Mouse (Mus musculus) stomach, embryonic 14.5 days (tissue): ENCODE results near the gene Ogg1. TPM values are rescaled to one million over a fixed set of nuclear protein-coding genes. Genes with fewer than 3 reads are reported as not detected.

ENCODE experiments used
- ATAC-seq: fragments of 200-750 bp; cut with Nextera tagmentation; 2 replicates; pipeline ENCODE4 v1.8.0; 2017; ENCODE audit warnings: low read depth, moderate TSS enrichment; ENCODE audit not compliant: insufficient number of reproducible peaks, insufficient read depth, low FRiP score
- H3K27ac ChIP-seq: fragments of 300-500 bp; sonication (generic); 2 replicates; pipeline ENCODE4 v1.5.1; 2014; ENCODE audit warnings: mild to moderate bottlenecking, low read length, moderate library complexity, mixed read lengths
- H3K27me3 ChIP-seq: fragments of 300-500 bp; sonication (generic); 2 replicates; pipeline ENCODE4 v1.6.1; 2014; ENCODE audit warnings: low read length, control low read depth, mixed read lengths; ENCODE audit not compliant: control insufficient read depth, insufficient read depth
- H3K36me3 ChIP-seq: fragments of 300-500 bp; sonication (generic); 2 replicates; pipeline ENCODE4 v1.6.1; 2014; ENCODE audit warnings: mild to moderate bottlenecking, control low read depth, low read length, moderate library complexity, mixed read lengths; ENCODE audit not compliant: control insufficient read depth, insufficient read depth
- H3K4me1 ChIP-seq: fragments of 300-500 bp; sonication (generic); 2 replicates; pipeline ENCODE4 v1.6.1; 2014; ENCODE audit warnings: low read length, control low read depth, mixed read lengths; ENCODE audit not compliant: control insufficient read depth, insufficient read depth
- H3K4me2 ChIP-seq: fragments of 300-500 bp; sonication (generic); replicated peaks from 2 replicates; pipeline ENCODE4 v1.6.1; 2014; ENCODE audit warnings: low read depth, low read length, control low read depth
- H3K4me3 ChIP-seq: fragments of 300-500 bp; sonication (generic); 2 replicates; pipeline ENCODE4 v1.5.1; 2014; ENCODE audit warnings: low read depth, low read length, control low read depth
- H3K9ac ChIP-seq: fragments of 300-500 bp; sonication (generic); replicated peaks from 2 replicates; pipeline ENCODE4 v1.6.1; 2014; ENCODE audit warnings: low read depth, mild to moderate bottlenecking, control low read depth, low read length, moderate library complexity, mixed read lengths
- H3K9me3 ChIP-seq: fragments of 300-500 bp; sonication (generic); 2 replicates; pipeline ENCODE4 v1.6.1; 2016; ENCODE audit warnings: low read depth, low read length, control low read depth; ENCODE audit not compliant: control insufficient read depth
- WGBS: fragments of 180-500 bp; shearing (Covaris S2); extraction: QIAGEN DNeasy Blood & Tissue Kit; methylation state at CpG from one replicate; pipeline ENCODE4 v1.1.7; 2014; 5-methylcytosine and 5-hydroxymethylcytosine counted together
- polyA plus RNA-seq: library from polyadenylated mRNA; unstranded; fragments of >200 nt; fragmentation: Nextera tagmentation; extraction: Ambion mirVana; gene quantifications from 2 replicates; pipeline ENCODE4 v1.2.1, GENCODE M21; 2014

The Ogg1 gene
- polyA plus RNA-seq, 1 experiment from 2014 or later: 18.0 TPM

DNA sequence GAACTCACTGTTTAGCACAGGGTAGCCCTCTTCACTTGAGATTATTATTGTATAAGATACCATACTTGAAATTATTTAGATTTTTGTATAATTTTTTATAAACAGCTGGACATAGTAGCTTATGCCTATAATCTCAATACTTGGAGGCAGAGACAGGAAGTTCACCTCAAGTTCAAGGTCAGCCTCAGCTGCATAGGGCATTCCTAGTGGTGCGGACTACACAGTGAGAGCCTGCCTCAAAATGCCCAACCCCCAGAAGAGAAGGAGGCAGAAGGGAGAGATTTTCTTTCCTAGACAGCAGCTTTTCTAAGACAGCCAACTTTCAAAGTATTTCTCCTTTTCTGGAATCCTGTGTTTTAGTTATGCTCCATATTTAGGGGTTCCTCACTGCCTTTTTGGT lies 24.4 kb downstream of the Ogg1 start:
- H3K27me3 ChIP-seq: no peaks in the 10 kb centered on the region

DNA sequence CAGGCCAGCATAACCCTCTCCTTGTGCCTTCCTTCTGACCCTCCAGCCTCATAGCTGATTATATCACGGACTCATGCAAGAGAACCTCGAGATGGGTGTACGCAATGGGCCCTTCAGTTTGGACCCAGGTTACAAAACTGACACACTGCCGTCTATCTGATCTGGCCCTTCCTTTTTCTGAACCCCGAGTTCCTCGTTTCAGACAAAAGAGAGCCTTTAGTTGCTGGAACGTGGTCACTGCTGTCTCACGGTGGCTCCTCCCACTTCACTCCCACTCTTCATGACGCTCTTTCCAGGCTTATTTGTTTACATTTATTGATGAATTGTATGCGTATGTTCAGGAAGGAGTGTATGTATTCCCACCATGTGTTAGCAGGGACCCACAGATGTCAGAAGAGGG lies 24.9 kb downstream of the Ogg1 start:
- Histone ChIP-seq H3K9me3 (no peaks in the 10 kb centered on the region), H3K4me1 (0 out of 2 replicates have a peak, but pooled peaks cover 3% of the 10 kb centered on the region), H3K4me2 (no peak overlapping the region), H3K9ac (no peak overlapping the region), H3K36me3 (no peaks in the 10 kb centered on the region), H3K4me3 (no peak overlapping the region), H3K27ac (no peak overlapping the region), H3K27me3 (no peaks in the 10 kb centered on the region)
- no peak for ATAC-seq
- WGBS: 46% methylated on average over 10 of the region's 10 CpGs

More for the DNA sequence above, 24.4 kb downstream of the Ogg1 start:
- Histone ChIP-seq H3K4me3 (no peak overlapping the region), H3K9me3 (no peaks in the 10 kb centered on the region), H3K27ac (no peak overlapping the region), H3K9ac (no peak overlapping the region), H3K4me1 (0 out of 2 replicates have a peak, but pooled peaks cover 3% of the 10 kb centered on the region), H3K36me3 (no peaks in the 10 kb centered on the region), H3K4me2 (no peak overlapping the region)
- no peak for ATAC-seq
- WGBS: 80% methylated on average over 1 of the region's 1 CpGs

DNA sequence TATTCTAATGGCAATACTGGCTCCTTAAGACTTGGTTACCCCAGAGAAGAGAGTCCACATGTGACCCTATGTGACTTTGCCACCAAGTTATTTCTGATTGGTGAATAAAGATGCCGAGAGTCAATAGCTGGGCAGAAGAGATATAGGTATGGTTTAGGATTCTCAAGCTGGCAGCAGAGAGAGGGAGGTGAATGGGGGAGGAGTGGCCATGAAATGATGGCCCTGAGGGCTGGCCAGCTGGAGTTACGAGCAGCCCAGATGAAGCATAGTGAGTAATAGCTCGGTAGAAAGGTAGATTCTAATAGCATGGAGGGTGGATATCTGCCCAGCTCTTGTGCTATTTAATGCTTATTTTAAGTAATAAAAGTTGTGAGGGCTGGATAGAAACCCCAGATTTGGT lies 26.0 kb downstream of the Ogg1 start:
- Histone ChIP-seq H3K4me2 (no peak overlapping the region), H3K36me3 (no peaks in the 10 kb centered on the region), H3K4me3 (no peak overlapping the region), H3K9me3 (no peaks in the 10 kb centered on the region), H3K4me1 (0 out of 2 replicates have a peak, but pooled peaks cover 3% of the 10 kb centered on the region), H3K27me3 (no peaks in the 10 kb centered on the region), H3K9ac (no peak overlapping the region), H3K27ac (no peak overlapping the region)
- 80% methylated on average over 3 of the region's 3 CpGs for WGBS
- no peak for ATAC-seq

DNA sequence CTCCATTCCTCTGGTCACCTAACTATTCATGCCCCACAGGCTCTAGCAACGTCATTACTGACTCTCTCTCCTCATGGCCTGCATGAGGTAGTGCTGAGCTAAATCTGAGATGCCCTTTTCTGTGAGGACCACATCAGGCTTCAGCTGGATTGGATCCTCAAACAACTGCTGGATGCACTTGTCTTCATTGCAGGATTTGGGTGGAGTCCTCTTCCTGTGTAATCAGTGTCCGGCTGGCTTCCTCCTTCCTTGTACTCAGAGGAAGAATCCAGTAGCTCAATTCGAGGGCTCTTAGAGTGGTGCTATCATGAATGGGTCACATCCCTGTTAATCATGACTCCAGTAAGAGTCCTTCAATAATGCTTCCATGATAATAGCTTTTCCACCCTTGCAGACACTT lies 26.9 kb downstream of the Ogg1 start:
- no peak overlapping the region for H3K4me2 ChIP-seq
- H3K4me3 ChIP-seq: no peak overlapping the region
- H3K27me3 ChIP-seq: no peaks in the 10 kb centered on the region
- no peak for ATAC-seq
- H3K4me1 ChIP-seq: 0 out of 2 replicates have a peak, but pooled peaks cover 3% of the 10 kb centered on the region
- no peaks in the 10 kb centered on the region for H3K9me3 ChIP-seq
- 70% methylated on average over 3 of the region's 3 CpGs for WGBS
- H3K27ac ChIP-seq: no peak overlapping the region
- no peak overlapping the region for H3K9ac ChIP-seq
- H3K36me3 ChIP-seq: no peaks in the 10 kb centered on the region

DNA sequence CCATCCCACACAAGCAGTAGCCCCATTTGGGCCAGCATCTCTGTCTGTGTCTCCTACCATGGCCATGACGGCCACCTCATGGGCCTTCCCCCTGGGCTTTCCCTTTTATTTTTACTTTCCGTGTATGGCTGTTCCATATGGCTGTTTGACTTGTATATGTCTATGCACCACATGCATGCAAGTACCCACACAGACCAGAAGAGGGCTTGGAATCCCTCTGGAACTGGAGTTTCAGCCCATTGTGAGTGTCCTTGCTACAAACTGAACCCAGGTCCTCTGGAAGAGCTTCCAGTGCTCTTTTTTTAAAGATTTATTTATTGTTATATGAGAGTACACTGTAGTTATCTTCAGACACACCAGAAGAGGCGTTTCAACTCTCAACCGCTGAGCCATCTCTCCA lies 34.7 kb downstream of the Ogg1 start:
- WGBS: 73% methylated on average over 4 of the region's 4 CpGs
- no peaks in the 10 kb centered on the region for H3K9me3 ChIP-seq
- no peak for ATAC-seq

DNA sequence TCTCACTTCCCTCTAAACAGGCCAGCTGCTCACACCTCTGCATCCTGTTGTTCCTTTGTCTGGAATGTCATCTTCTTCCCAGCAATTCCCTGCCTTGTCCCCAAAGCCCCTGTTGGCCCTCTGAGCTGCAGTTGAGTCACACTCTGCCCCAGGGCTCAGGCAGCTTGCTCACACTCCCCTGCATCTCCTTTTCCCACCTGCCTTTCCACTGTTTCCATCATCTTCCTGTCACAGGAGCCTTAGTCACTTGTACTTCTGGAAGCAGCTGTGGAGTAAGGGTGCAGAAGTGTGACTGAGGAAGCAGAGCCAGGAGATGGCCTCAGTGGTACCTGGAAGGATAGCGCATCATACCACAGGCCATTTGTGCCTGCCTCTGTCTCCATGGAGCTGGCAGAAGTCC lies 35.5 kb downstream of the Ogg1 start:
- H3K27ac ChIP-seq: no peak overlapping the region
- H3K4me3 ChIP-seq: no peak overlapping the region
- H3K9me3 ChIP-seq: no peaks in the 10 kb centered on the region
- H3K4me1 ChIP-seq: no peaks in the 10 kb centered on the region
- 0 out of 2 replicates have a peak, but pooled peaks cover 3% of the 10 kb centered on the region for H3K36me3 ChIP-seq
- H3K4me2 ChIP-seq: no peak overlapping the region
- ATAC-seq: no peak
- H3K27me3 ChIP-seq: no peaks in the 10 kb centered on the region
- 90% methylated on average over 1 of the region's 1 CpGs for WGBS
- H3K9ac ChIP-seq: no peak overlapping the region

More for the DNA sequence above, 34.7 kb downstream of the Ogg1 start:
- Histone ChIP-seq H3K4me2 (no peak overlapping the region), H3K36me3 (no peaks in the 10 kb centered on the region), H3K4me1 (no peaks in the 10 kb centered on the region), H3K4me3 (no peak overlapping the region), H3K9ac (no peak overlapping the region), H3K27ac (no peak overlapping the region), H3K27me3 (no peaks in the 10 kb centered on the region)

DNA sequence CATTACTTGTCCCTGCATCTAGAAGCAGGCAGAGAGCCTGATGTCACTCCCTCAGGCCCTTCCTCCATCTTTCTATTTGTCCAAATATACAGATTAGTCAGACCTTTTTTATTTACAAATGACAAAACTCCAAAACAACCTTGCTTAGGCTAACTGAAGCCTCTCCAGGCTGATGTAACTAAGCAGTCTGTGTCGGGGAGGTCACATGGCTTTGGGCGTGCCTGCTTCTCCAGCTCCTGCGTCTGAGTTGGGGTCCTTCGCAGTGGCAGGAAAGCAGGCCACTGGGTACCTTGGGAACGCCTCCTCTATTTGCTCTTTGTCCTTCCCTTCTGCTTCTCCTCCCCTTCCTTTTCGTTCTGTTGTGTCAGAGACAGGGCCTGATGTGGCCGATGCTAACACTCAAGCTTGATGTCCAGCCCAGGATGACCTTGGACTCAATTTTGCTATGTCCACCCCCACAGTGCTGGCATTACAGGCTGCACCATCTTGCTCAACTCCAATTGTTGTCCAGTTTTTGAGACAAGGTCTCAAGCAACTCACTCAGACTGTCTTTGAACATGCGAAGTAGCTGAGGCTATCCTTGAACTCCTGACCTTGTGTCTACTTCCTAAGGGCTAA lies 37.9 kb downstream of the Ogg1 start:
- WGBS: 65% methylated on average over 8 of the region's 8 CpGs
- H3K9ac ChIP-seq: no peak overlapping the region
- H3K9me3 ChIP-seq: no peaks in the 10 kb centered on the region
- no peak overlapping the region for H3K4me3 ChIP-seq
- no peaks in the 10 kb centered on the region for H3K27me3 ChIP-seq
- no peak for ATAC-seq
- H3K36me3 ChIP-seq: peaks cover 15% of the 10 kb centered on the region
- no peaks in the 10 kb centered on the region for H3K4me1 ChIP-seq
- no peak overlapping the region for H3K27ac ChIP-seq
- no peak overlapping the region for H3K4me2 ChIP-seq

DNA sequence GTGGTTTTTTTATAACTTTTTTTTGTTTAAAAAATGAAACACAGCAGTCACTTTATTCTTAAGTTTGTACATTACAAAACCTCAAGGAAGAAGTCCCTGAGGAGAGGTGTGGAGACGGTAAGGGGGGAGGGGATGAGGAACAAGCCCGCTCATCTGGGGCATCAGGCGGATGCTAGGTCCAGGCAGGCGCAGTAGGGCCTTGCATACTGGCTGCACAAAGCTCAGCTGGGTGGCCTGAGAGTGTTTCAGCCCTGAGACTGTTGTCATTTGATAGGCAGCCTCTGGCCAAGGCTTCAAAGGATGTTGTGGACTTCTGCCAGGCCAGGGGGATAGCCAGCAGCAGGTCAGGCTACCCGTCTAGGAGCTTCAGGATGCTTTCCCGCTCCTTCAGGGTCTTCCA lies 39.9 kb downstream of the Ogg1 start:
- no peak overlapping the region for H3K4me3 ChIP-seq
- no peak overlapping the region for H3K9ac ChIP-seq
- peaks cover 30% of the 10 kb centered on the region for H3K36me3 ChIP-seq
- no peaks in the 10 kb centered on the region for H3K27me3 ChIP-seq
- no peak overlapping the region for H3K4me2 ChIP-seq
- no peaks in the 10 kb centered on the region for H3K9me3 ChIP-seq
- H3K4me1 ChIP-seq: no peaks in the 10 kb centered on the region
- no peak overlapping the region for H3K27ac ChIP-seq
- 92% methylated on average over 6 of the region's 6 CpGs for WGBS
- no peak for ATAC-seq

DNA sequence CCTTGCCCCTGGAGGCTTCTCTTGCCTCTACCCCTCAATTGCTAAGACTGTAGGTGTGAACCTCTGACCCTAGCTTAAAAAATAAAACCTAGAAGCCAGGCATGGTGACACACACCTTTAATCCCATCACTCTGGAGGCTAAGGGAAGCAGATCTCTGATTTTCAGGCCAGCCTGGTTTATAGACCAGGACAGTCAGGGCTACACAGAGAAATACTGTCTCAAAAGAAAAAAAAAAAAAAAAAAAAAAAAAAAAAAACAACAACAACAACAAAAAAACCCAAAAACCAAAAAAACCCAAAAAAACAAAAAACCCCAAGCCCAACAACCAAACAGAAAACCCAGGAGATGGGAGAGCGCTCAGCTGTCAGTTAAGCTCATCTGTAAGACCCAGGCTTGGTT lies 40.8 kb downstream of the Ogg1 start:
- no peak overlapping the region for H3K27ac ChIP-seq
- H3K9ac ChIP-seq: no peak overlapping the region
- no peak overlapping the region for H3K4me3 ChIP-seq
- H3K4me1 ChIP-seq: no peaks in the 10 kb centered on the region
- no peak overlapping the region for H3K4me2 ChIP-seq
- 100% methylated on average over 1 of the region's 1 CpGs for WGBS
- H3K27me3 ChIP-seq: no peaks in the 10 kb centered on the region
- no peak for ATAC-seq
- H3K36me3 ChIP-seq: peaks cover 38% of the 10 kb centered on the region
- no peaks in the 10 kb centered on the region for H3K9me3 ChIP-seq
